Mouse (Mus musculus) embryonic stem cell, embryonic (primary cell): ENCODE data around the gene Man2b1.
"Not testable (repeated sequence)": the region's sequence is repeated elsewhere in the genome, so short reads cannot be mapped to it uniquely, and the experiment has no call there.

Source experiments
- CTCF ChIA-PET, 4 experiments: fragments of 300-600 bp in 2 of 4; fragments of 350-600 bp in 2 of 4; sonication (Branson Sonifier 250); formaldehyde crosslinking; loops; one replicate each; lab custom pipeline; 2022; ENCODE audit warnings: inconsistent platforms in 2 of 4; lab: Charles Lee
- POLR2A ChIA-PET, 4 experiments: fragments of 300-600 bp in 2 of 4; fragments of 350-600 bp in 2 of 4; sonication (Branson Sonifier 250); formaldehyde crosslinking; loops; one replicate each; lab custom pipeline; 2022; ENCODE audit warnings: antibody characterized with exemption in 4 of 4, inconsistent platforms in 1 of 4; lab: Charles Lee

The Man2b1 gene

DNA sequence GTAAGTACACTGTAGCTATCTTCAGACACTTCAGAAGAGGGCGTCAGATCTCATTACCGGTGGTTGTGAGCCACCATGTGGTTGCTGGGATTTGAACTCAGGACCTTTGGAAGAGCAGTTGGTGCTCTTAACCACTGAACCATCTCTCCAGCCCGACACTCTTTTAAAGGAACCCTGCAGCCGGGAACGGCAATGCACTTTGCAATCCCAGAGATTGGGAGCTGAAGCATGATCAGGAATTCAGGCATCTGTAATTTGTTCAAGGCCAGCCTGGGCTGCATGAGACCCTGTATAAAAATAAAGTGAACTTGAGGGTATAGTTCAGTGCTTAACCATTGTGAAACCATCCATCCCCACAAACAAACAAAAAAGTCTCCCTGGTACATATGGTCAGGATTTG, 37.2 kb downstream of the Man2b1 start:
- POLR2A ChIA-PET, result interaction anchor here in 3 of 4 experiments (0.7 to 2.7 kb wide), 14 partner anchors 11 to 169 kb away, joined by 3 to 13 read pairs (median 5); partner anchors contain the start of genes Dhps (in 3 of the 3), Man2b1 (in 2 of the 3), Junb (in 1 of the 3) and Tnpo2 (in 1 of the 3)
- CTCF ChIA-PET, result interaction anchor here in 2 of 4 experiments (0.7 to 1.7 kb wide), 3 partner anchors 12 to 231 kb away, joined by 4 to 9 read pairs (median 4); no protein-coding TSS in a partner anchor

DNA sequence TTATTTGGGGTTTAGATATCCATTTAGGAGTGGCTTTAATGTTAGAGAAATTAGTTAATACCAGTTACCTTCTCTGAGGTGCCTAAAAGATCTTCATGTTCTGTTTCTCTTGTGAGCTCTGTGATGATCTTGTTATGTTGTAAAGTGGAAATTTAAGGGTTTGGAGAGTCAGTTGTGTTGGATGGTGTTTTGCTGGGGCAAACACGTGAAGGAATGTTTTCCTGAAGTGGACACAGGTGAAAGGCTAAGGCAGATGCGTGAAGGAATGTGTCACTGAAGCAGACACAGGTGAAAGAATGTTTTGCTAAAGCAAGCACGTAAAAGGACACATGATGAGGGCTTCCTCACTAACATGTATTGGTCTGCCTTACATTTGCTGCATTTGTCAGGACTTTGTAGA, 39.9 kb downstream of the Man2b1 start, which contains the start of gene Zfp791:
Gene Zfp791, minus strand, starts transcription at position 101 of the 400 bp plus-strand sequence.
- CTCF ChIA-PET, result no interaction called here
- POLR2A ChIA-PET, result no interaction called here

DNA sequence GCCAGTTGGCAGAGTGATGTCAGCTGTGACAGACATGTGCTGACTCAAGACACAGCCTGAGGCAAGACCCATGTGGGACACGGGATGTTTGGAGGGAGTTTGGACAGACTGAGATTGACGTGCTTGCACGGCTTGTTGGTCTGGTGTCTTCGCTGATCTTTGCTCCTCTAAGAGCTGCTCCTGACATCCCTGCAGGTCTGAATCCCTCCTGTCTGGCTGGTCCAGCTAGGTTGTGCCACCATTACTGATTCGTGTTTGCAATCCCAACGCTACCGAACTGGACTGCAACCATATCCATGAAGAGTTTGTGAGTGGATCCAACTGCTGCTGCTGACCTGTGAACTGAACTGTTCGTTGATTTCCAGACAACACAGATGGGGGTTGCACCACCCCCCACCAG, 40.6 kb downstream of the Man2b1 start:
- CTCF ChIA-PET, result interaction anchor here in 1 of 4 experiments (0.6 kb wide), 1 partner anchor 1137 kb away, joined by 4 read pairs; no protein-coding TSS in a partner anchor
- POLR2A ChIA-PET, result no interaction called here

DNA sequence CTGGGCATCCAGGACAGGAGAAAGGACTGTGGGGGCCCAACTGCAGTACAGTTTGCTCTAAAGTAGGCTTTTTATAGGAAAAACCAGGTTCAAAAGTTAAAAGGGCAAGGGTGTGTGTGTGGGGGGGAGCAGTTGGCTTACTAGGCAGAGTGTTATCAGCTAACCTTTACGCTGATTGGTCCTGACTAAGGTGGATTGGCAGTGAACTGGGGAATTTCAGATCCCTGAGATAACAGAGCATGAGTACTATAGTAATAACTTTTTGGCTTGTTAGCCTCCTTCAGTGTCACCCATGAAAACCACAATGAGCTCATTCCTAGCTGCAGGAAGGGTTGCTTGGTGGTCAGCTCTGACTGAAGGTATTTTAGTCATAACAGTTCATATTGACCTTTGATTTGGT, 49.3 kb downstream of the Man2b1 start:
- POLR2A ChIA-PET, result no interaction called here
- CTCF ChIA-PET, result interaction anchor here in 1 of 4 experiments (1.0 kb wide), 1 partner anchor 13 kb away, joined by 4 read pairs; no protein-coding TSS in a partner anchor

DNA sequence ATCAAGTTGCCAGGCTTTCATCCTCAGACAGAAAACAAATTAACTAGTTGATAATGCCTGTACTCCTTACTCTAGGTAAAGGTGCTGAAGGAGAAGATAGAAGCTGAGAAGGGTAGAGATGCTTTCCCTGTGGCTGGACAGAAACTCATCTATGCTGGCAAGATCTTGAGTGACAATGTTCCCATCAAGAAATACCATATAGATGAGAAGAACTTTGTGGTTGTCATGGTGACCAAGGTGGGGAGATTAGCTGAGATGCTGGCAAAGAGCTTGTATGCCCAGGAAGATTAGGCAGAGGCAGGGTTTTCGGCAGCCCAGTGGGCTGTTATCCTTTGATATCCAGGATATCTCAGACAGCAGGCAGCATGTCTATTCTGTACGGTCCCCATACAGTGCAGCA, 52.6 kb downstream of the Man2b1 start:
- POLR2A ChIA-PET, result interaction anchor here in 2 of 4 experiments (1.6 to 2.1 kb wide), 2 partner anchors 16 to 26 kb away, joined by 4 to 5 read pairs; no protein-coding TSS in a partner anchor
- CTCF ChIA-PET, result not testable (repeated sequence)

DNA sequence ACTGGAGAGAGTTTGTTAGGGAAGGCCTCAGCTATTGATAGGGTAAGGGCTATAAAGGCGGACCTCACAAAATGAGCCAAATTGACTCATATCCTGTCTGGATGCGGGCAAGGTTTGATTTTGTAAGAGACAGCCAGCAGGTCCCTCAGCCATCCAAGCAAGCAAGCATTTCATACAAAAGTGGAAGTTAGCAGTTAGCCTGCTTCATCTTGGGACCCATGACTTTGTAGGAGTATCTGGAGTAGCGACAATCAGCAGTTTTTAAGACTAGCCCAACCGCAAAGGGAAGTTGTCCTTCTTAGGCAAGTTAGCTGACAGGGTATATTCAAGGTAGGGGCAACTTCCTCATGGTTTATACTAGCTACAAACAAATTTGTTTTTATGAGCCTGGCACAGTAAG, 59.4 kb downstream of the Man2b1 start:
- POLR2A ChIA-PET, result interaction anchor here in 1 of 4 experiments (0.6 kb wide), 1 partner anchor 156 kb away, joined by 3 read pairs; no protein-coding TSS in a partner anchor
- CTCF ChIA-PET, result no interaction called here
